Mouse (Mus musculus) ES-E14 (cell line): ENCODE results near the gene Rrm1.

Experiments
- CHD2 ChIP-seq: IDR thresholded peaks from 2 replicates; pipeline ENCODE4 v1.6.1; 2014; ENCODE audit warnings: mild to moderate bottlenecking, low read depth, low read length, inconsistent platforms
- HCFC1 ChIP-seq: IDR thresholded peaks from 2 replicates; pipeline ENCODE4 v1.6.1; 2012; ENCODE audit warnings: low read length, inconsistent platforms, borderline replicate concordance; ENCODE audit not compliant: insufficient read depth
- MAFK ChIP-seq: IDR thresholded peaks from 2 replicates; pipeline ENCODE4 v1.6.1; 2014; ENCODE audit warnings: mild to moderate bottlenecking, low read depth, low read length, inconsistent platforms; ENCODE audit not compliant: insufficient read depth
- ZC3H11A ChIP-seq: IDR thresholded peaks from 2 replicates; pipeline ENCODE4 v1.6.1; 2012; ENCODE audit warnings: low read depth, mild to moderate bottlenecking, inconsistent platforms, low read length, borderline replicate concordance
- ZNF384 ChIP-seq: IDR thresholded peaks from 2 replicates; pipeline ENCODE4 v1.6.1; 2012; ENCODE audit warnings: low read depth, low read length, inconsistent platforms

DNA sequence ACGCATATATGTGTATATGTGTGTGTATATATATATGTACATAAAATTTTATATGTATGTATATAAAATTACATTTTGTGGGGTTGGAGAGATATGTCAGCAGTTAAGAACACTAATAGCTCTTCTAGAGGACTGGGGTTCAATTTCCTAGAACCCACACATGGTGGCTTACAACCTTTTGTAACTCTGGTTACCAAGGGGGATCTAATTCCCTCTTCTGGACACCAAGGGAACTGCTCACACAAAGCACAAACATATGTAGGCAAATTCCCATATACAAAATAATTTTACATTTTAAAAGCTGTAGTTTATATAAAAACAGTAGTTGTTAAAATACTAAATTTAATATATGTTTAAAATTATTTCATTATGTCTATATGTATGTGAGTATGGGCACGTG is 37.4 kb upstream of the Rrm1 start:
- TF ChIP-seq HCFC1 = no peak
- TF ChIP-seq ZNF384 = no peak
- TF ChIP-seq MAFK = no peak
- TF ChIP-seq ZC3H11A = no peak
- no peak for TF ChIP-seq CHD2
